Mouse (Mus musculus) midbrain, embryonic 13.5 days (tissue): ENCODE data around the gene Rerg. TPM values are rescaled to one million over a fixed set of nuclear protein-coding genes. Genes with fewer than 3 reads are reported as not detected.
A peak's percentile ranks its signal among the peaks of the same experiment; 100 is the strongest.

Experiments used
- ATAC-seq: fragments of 200-750 bp; cut with Nextera tagmentation; 2 replicates; pipeline ENCODE4 v1.8.0; 2017; ENCODE audit warnings: mild to moderate bottlenecking, moderate TSS enrichment, moderate library complexity
- H3K27ac ChIP-seq: fragments of 300-500 bp; sonication (generic); 2 replicates; pipeline ENCODE4 v1.5.1; 2015; ENCODE audit warnings: inconsistent platforms, mild to moderate bottlenecking, moderate library complexity
- H3K27me3 ChIP-seq: fragments of 300-500 bp; sonication (generic); 2 replicates; pipeline ENCODE4 v1.6.1; 2015; ENCODE audit warnings: mild to moderate bottlenecking, inconsistent platforms
- H3K36me3 ChIP-seq: fragments of 300-500 bp; sonication (generic); 2 replicates; pipeline ENCODE4 v1.6.1; 2015; ENCODE audit warnings: mild to moderate bottlenecking, inconsistent platforms
- H3K4me1 ChIP-seq: fragments of 300-500 bp; sonication (generic); replicated peaks from 2 replicates; pipeline ENCODE4 v1.6.1; 2015; ENCODE audit warnings: inconsistent platforms
- H3K4me2 ChIP-seq: fragments of 300-500 bp; sonication (generic); replicated peaks from 2 replicates; pipeline ENCODE4 v1.6.1; 2015; ENCODE audit warnings: moderate library complexity, mild to moderate bottlenecking, inconsistent platforms
- H3K4me3 ChIP-seq: fragments of 300-500 bp; sonication (generic); replicated peaks from 2 replicates; pipeline ENCODE4 v1.5.1; 2015; ENCODE audit warnings: mild to moderate bottlenecking, inconsistent platforms
- H3K9ac ChIP-seq: fragments of 300-500 bp; sonication (generic); replicated peaks from 2 replicates; pipeline ENCODE4 v1.6.1; 2015; ENCODE audit warnings: mild to moderate bottlenecking, inconsistent platforms
- H3K9me3 ChIP-seq: fragments of 300-500 bp; sonication (generic); 2 replicates; pipeline ENCODE4 v1.6.1; 2016; ENCODE audit warnings: mild to moderate bottlenecking, inconsistent platforms
- WGBS: fragments of 180-500 bp; shearing (Covaris S2); methylation state at CpG from one replicate; pipeline ENCODE4 v1.1.7; 2015; 5-methylcytosine and 5-hydroxymethylcytosine counted together
- polyA plus RNA-seq: library from polyadenylated mRNA; unstranded; fragments of >200 nt; fragmentation: Nextera tagmentation; extraction: Ambion mirVana; gene quantifications from 2 replicates; pipeline ENCODE4 v1.2.1, GENCODE M21; 2015

Rerg gene
- 2.3 and 2.8 TPM in 2 replicates for polyA plus RNA-seq

GRCm38 (mm10) chr6:137170226-137170625, at the start of gene Rerg:
Gene Rerg, minus strand, starts transcription at chr6:137170497.
- Histone ChIP-seq H3K27me3 (peaks cover 26% of the 10 kb centered on the region), H3K4me1 (peaks cover 11% of the 10 kb centered on the region), H3K27ac (no peak within 1 kb of the TSS), H3K9ac (peak within 1 kb of the TSS; percentile 66), H3K4me3 (peak within 1 kb of the TSS; percentile 51), H3K4me2 (peak within 1 kb of the TSS; percentile 94), H3K36me3 (no peaks in the 10 kb centered on the region), H3K9me3 (no peaks in the 10 kb centered on the region)
- 10% methylated on average over 5 of the region's 5 CpGs for WGBS
- ATAC-seq: no peak

- Histone ChIP-seq H3K4me2 (no peak overlapping the region), H3K4me1 (no peaks in the 10 kb centered on the region), H3K9ac (no peak overlapping the region), H3K9me3 (no peaks in the 10 kb centered on the region), H3K36me3 (no peaks in the 10 kb centered on the region), H3K27ac (no peak overlapping the region), H3K4me3 (no peak overlapping the region), H3K27me3 (no peaks in the 10 kb centered on the region)
- ATAC-seq: no peak
- 84% methylated on average over 8 of the region's 8 CpGs for WGBS
Observed at GRCm38 (mm10) chr6:137217841-137218463, 47.7 kb upstream of the Rerg start.

GRCm38 (mm10) chr6:137211441-137211840, 41.1 kb upstream of the Rerg start:
- 91% methylated on average over 2 of the region's 2 CpGs for WGBS
- no peak for ATAC-seq

GRCm38 (mm10) chr6:137210991-137211390, 40.7 kb upstream of the Rerg start:
- Histone ChIP-seq H3K4me3 (no peak overlapping the region), H3K27ac (no peak overlapping the region), H3K9me3 (no peaks in the 10 kb centered on the region), H3K4me2 (no peak overlapping the region), H3K36me3 (no peaks in the 10 kb centered on the region), H3K4me1 (no peaks in the 10 kb centered on the region), H3K27me3 (no peaks in the 10 kb centered on the region), H3K9ac (no peak overlapping the region)
- no peak for ATAC-seq
- 94% methylated on average over 10 of the region's 10 CpGs for WGBS

More at GRCm38 (mm10) chr6:137211441-137211840, 41.1 kb upstream of the Rerg start:
- Histone ChIP-seq H3K27me3 (no peaks in the 10 kb centered on the region), H3K27ac (no peak overlapping the region), H3K4me1 (no peaks in the 10 kb centered on the region), H3K9me3 (no peaks in the 10 kb centered on the region), H3K4me3 (no peak overlapping the region), H3K4me2 (no peak overlapping the region), H3K36me3 (no peaks in the 10 kb centered on the region), H3K9ac (no peak overlapping the region)

- no peaks in the 10 kb centered on the region for H3K27me3 ChIP-seq
- 0 out of 2 replicates have a peak, but pooled peaks have one; percentile 43 for ATAC-seq
- no peak overlapping the region for H3K4me3 ChIP-seq
Observed at GRCm38 (mm10) chr6:137209992-137210391, 39.7 kb upstream of the Rerg start.

GRCm38 (mm10) chr6:137207126-137207525, 36.8 kb upstream of the Rerg start:
- Histone ChIP-seq H3K27ac (no peak overlapping the region), H3K4me2 (no peak overlapping the region), H3K27me3 (no peaks in the 10 kb centered on the region), H3K9me3 (no peaks in the 10 kb centered on the region), H3K9ac (no peak overlapping the region), H3K36me3 (no peaks in the 10 kb centered on the region), H3K4me1 (no peaks in the 10 kb centered on the region), H3K4me3 (no peak overlapping the region)
- no peak for ATAC-seq
- WGBS: 95% methylated on average over 6 of the region's 6 CpGs

More at GRCm38 (mm10) chr6:137209992-137210391, 39.7 kb upstream of the Rerg start:
- Histone ChIP-seq H3K36me3 (no peaks in the 10 kb centered on the region), H3K9ac (no peak overlapping the region), H3K27ac (no peak overlapping the region), H3K4me1 (no peaks in the 10 kb centered on the region), H3K4me2 (no peak overlapping the region), H3K9me3 (no peaks in the 10 kb centered on the region)
- WGBS: 89% methylated on average over 8 of the region's 8 CpGs

- Histone ChIP-seq H3K9me3 (no peaks in the 10 kb centered on the region), H3K36me3 (no peaks in the 10 kb centered on the region), H3K27me3 (no peaks in the 10 kb centered on the region), H3K4me2 (no peak overlapping the region), H3K27ac (no peak overlapping the region), H3K9ac (no peak overlapping the region), H3K4me1 (no peaks in the 10 kb centered on the region), H3K4me3 (no peak overlapping the region)
- ATAC-seq: no peak; the same call in 1 of the 2 replicates
- WGBS: 59% methylated on average over 11 of the region's 11 CpGs
Observed at GRCm38 (mm10) chr6:137205662-137206400, 35.5 kb upstream of the Rerg start.

- no peak overlapping the region for H3K4me2 ChIP-seq
- H3K4me3 ChIP-seq: no peak overlapping the region
- no peaks in the 10 kb centered on the region for H3K27me3 ChIP-seq
- H3K9me3 ChIP-seq: no peaks in the 10 kb centered on the region
- H3K27ac ChIP-seq: no peak overlapping the region
- no peak for ATAC-seq
- no peak overlapping the region for H3K9ac ChIP-seq
- H3K36me3 ChIP-seq: no peaks in the 10 kb centered on the region
- H3K4me1 ChIP-seq: no peaks in the 10 kb centered on the region
- WGBS: 86% methylated on average over 4 of the region's 4 CpGs
Observed at GRCm38 (mm10) chr6:137202661-137203060, 32.4 kb upstream of the Rerg start.

GRCm38 (mm10) chr6:137201578-137201977, 31.3 kb upstream of the Rerg start:
- no peak overlapping the region for H3K4me3 ChIP-seq
- no peaks in the 10 kb centered on the region for H3K27me3 ChIP-seq
- H3K9me3 ChIP-seq: no peaks in the 10 kb centered on the region
- no peak for ATAC-seq
- no peak overlapping the region for H3K9ac ChIP-seq
- H3K36me3 ChIP-seq: no peaks in the 10 kb centered on the region
- WGBS: 80% methylated on average over 7 of the region's 7 CpGs
- H3K27ac ChIP-seq: no peak overlapping the region
- no peaks in the 10 kb centered on the region for H3K4me1 ChIP-seq
- no peak overlapping the region for H3K4me2 ChIP-seq

- H3K9ac ChIP-seq: no peak overlapping the region
- WGBS: 92% methylated on average over 3 of the region's 3 CpGs
- H3K4me2 ChIP-seq: no peak overlapping the region
- H3K36me3 ChIP-seq: no peaks in the 10 kb centered on the region
- no peaks in the 10 kb centered on the region for H3K27me3 ChIP-seq
- no peak overlapping the region for H3K4me3 ChIP-seq
- no peaks in the 10 kb centered on the region for H3K4me1 ChIP-seq
- no peaks in the 10 kb centered on the region for H3K9me3 ChIP-seq
- H3K27ac ChIP-seq: no peak overlapping the region
- no peak for ATAC-seq
Observed at GRCm38 (mm10) chr6:137201166-137201565, 30.9 kb upstream of the Rerg start.

GRCm38 (mm10) chr6:137192063-137192462, 21.8 kb upstream of the Rerg start:
- H3K4me1 ChIP-seq: no peaks in the 10 kb centered on the region
- H3K36me3 ChIP-seq: no peaks in the 10 kb centered on the region
- no peak overlapping the region for H3K9ac ChIP-seq
- H3K4me2 ChIP-seq: no peak overlapping the region
- no peak overlapping the region for H3K27ac ChIP-seq
- WGBS: 29% methylated on average over 6 of the region's 6 CpGs
- no peaks in the 10 kb centered on the region for H3K27me3 ChIP-seq
- H3K4me3 ChIP-seq: no peak overlapping the region
- no peak for ATAC-seq
- H3K9me3 ChIP-seq: no peaks in the 10 kb centered on the region

GRCm38 (mm10) chr6:137191026-137191425, 20.7 kb upstream of the Rerg start:
- Histone ChIP-seq H3K4me2 (no peak overlapping the region), H3K9me3 (no peaks in the 10 kb centered on the region), H3K9ac (no peak overlapping the region), H3K27ac (no peak overlapping the region), H3K4me1 (no peaks in the 10 kb centered on the region), H3K27me3 (no peaks in the 10 kb centered on the region), H3K36me3 (no peaks in the 10 kb centered on the region), H3K4me3 (no peak overlapping the region)
- ATAC-seq: no peak
- WGBS: 88% methylated on average over 11 of the region's 11 CpGs
